Mouse (Mus musculus): ENCODE data around the gene Elmo1. TPM values are rescaled to one million over a fixed set of nuclear protein-coding genes. Genes with fewer than 3 reads are reported as not detected.

Elmo1 gene
- polyA plus RNA-seq, 1 experiment from 2014 or later, result 37.1 TPM

DNA sequence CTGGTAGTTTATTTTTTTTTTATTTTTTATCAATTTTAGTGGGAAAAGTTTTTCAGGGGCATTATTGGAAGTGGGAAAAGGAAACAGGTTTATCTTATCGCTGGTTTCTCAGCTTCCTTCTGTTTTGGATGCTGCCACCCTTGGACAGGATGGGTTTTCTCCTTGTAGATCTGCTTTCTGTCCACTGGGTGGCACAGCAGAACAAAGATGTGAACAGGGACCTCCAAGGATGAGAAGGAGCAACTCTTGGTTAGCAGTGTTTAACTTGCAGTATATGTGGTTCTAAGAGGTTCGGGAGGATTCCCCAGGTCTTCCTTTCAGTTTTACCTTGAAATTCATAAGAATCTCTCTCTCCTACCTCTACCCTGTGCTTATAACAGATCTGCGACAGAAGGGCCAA is 209.0 kb downstream of the Elmo1 start:
- no peaks in the 10 kb centered on the region for H3K9me3 ChIP-seq
- ATAC-seq (ENCODE audit: borderline replicate concordance, extremely low read depth, low FRiP score, low TSS enrichment), result no peak
- no peak overlapping the region for H3K4me3 ChIP-seq
- no peaks in the 10 kb centered on the region for H3K27me3 ChIP-seq
- no peaks in the 10 kb centered on the region for H3K36me3 ChIP-seq
- H3K9ac ChIP-seq, result no peak overlapping the region
- 57% methylated on average over 3 of the region's 3 CpGs for WGBS
- no peak overlapping the region for H3K4me2 ChIP-seq
- no peak overlapping the region for H3K27ac ChIP-seq
- no peaks in the 10 kb centered on the region for H3K4me1 ChIP-seq

DNA sequence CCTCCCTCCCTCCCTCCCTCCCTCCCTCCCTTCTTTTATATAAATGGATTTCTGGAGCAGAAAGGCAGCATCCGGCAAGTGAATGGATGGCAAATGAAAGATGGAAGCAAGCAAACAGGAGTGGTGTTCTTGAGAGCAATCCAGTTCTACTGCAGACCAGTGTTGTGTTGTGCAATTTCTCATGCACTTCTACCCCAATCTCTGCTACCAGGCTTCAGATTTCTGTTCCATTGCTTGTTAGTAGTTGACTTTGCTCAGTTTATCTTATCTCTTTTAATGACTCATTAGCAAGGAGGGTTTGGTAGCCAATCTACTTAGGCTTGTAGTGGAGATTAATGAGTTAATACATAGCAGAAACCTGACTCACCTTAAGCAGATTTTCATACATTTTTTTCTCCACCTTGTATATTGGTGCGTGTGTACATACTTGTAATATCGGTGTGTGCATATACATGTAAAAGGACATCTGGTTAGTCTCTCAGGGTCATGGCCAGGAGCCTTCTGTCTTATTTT is 209.7 kb downstream of the Elmo1 start:
- ATAC-seq (ENCODE audit: borderline replicate concordance, extremely low read depth, low FRiP score, low TSS enrichment), result no peak
- H3K27me3 ChIP-seq, result no peaks in the 10 kb centered on the region
- no peaks in the 10 kb centered on the region for H3K4me1 ChIP-seq
- no peak overlapping the region for H3K9ac ChIP-seq
- no peaks in the 10 kb centered on the region for H3K9me3 ChIP-seq
- H3K4me3 ChIP-seq, result no peak overlapping the region
- WGBS, result 94% methylated on average over 3 of the region's 3 CpGs
- H3K36me3 ChIP-seq, result no peaks in the 10 kb centered on the region
- no peak overlapping the region for H3K27ac ChIP-seq
- no peak overlapping the region for H3K4me2 ChIP-seq

DNA sequence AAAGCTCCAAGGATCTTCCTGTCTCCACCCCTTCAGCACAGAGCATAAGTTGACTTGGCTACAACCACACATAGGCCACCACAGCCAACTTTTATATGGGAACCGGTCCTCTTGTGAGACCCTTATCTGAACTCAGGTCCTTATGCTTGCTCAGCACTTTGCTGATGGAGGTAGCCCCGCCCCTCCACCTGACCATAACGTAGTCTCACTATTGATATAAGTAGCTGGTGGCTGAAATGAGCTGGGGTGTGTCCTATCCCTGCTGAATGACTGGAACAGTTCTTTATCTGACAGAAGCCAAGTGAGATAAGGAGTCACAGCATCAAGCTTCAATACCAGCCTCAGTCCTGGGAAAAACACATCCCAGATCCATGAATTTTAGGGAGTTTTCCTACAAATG is 210.2 kb downstream of the Elmo1 start:
- Histone ChIP-seq H3K9ac (no peak overlapping the region), H3K27ac (no peak overlapping the region), H3K36me3 (no peaks in the 10 kb centered on the region), H3K4me1 (no peaks in the 10 kb centered on the region), H3K9me3 (no peaks in the 10 kb centered on the region), H3K4me2 (no peak overlapping the region), H3K27me3 (no peaks in the 10 kb centered on the region), H3K4me3 (no peak overlapping the region)
- WGBS, result 65% methylated on average over 3 of the region's 3 CpGs
- ATAC-seq (ENCODE audit: borderline replicate concordance, extremely low read depth, low FRiP score, low TSS enrichment), result no peak

DNA sequence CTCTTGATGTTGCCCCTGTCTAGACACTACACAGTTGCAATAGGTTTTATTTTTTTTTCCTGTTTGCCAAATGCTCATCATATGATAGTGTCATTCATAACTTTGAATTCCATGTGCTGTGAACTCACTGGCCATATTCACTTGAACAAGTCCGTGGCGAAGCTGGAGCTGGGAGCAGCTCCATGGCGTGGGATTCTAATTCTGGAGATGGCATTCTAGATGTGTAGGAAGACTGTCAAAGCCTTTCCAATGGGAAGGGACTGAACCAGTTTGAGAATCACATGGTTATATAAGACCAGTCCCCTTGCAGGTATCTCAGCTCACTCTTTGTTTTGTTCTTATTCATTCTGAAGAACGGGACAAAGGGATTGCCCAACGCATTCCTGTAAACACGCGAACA is 211.4 kb downstream of the Elmo1 start:
- Histone ChIP-seq H3K27ac (no peak overlapping the region), H3K9me3 (no peaks in the 10 kb centered on the region), H3K4me2 (no peak overlapping the region), H3K9ac (no peak overlapping the region), H3K4me3 (no peak overlapping the region), H3K4me1 (no peaks in the 10 kb centered on the region), H3K36me3 (no peaks in the 10 kb centered on the region), H3K27me3 (no peaks in the 10 kb centered on the region)
- WGBS, result 87% methylated on average over 7 of the region's 7 CpGs
- no peak for ATAC-seq (ENCODE audit: borderline replicate concordance, extremely low read depth, low FRiP score, low TSS enrichment)

DNA sequence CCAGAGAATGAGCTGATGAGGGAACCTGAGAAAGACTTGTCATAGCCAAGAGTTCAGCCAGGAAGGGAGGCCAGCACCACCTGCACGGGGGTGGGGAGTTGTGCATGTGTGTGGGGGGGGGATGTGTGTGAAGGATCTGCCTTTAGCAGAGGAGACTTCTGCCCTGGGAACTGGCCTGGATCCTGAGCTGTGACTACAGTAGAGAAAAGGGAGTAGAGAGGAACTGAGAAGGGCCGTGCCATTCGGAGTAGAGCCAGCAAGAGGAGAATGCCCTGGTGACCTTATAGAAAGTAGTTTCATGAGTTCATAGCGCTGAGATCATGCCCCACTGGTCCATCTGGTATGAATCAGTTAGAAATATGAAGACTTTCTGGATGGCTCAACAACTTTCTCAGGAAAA is 215.2 kb downstream of the Elmo1 start:
- no peak for ATAC-seq (ENCODE audit: borderline replicate concordance, extremely low read depth, low FRiP score, low TSS enrichment)
- Histone ChIP-seq H3K4me3 (no peak overlapping the region), H3K36me3 (no peaks in the 10 kb centered on the region), H3K27ac (no peak overlapping the region), H3K4me2 (no peak overlapping the region), H3K4me1 (no peaks in the 10 kb centered on the region), H3K9ac (no peak overlapping the region), H3K27me3 (no peaks in the 10 kb centered on the region), H3K9me3 (no peaks in the 10 kb centered on the region)
- 79% methylated on average over 4 of the region's 4 CpGs for WGBS

DNA sequence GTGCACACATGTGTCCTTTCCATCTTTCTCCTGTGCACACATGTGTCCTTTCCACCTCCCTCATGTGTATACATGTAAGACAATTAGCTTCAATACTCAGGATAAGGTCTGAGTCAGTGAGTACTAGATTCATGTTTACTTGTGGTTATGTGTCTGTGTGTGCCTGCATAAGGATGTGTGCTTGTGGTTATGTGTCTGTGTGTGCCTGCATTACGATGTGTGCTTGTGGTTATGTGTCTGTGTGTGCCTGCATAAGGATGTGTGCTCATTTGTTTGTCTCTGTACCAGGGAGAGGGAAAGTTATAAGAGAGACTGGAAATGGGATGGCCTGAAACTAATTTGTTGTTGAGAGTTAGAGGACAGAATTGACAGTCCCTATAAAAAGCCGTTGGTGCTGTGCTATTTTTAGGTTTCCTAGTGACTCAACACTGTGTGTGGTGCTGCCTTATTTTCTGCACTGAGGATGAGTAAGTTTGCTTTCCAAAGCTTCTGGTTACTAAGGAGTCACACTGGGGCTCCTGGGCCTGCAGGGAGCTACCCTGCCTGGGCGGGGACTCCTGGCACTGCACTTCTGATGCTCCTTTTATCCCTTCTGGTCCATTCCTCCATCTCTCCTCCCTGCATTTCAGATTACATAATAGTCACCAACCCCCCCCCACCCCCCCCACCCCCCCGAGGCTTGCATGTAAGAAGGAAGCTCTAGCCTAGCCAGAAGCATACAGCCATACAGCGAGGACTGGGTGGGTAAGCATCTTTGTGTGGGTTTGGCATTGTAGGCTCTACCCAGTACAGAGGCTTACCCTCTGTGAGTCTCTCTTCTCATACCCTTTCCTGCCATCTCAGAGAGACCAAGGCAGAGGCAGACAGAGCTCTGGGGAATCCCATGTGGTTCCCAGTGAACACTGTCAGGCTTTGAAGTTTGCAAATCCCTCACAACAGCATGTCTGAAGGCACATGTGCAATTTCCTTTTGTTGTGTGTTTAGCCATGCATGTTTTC is 216.1 kb downstream of the Elmo1 start:
- no peak for ATAC-seq (ENCODE audit: borderline replicate concordance, extremely low read depth, low FRiP score, low TSS enrichment)
- Histone ChIP-seq H3K4me3 (no peak overlapping the region), H3K9me3 (no peaks in the 10 kb centered on the region), H3K4me2 (no peak overlapping the region), H3K27ac (no peak overlapping the region), H3K27me3 (no peaks in the 10 kb centered on the region), H3K9ac (no peak overlapping the region), H3K4me1 (no peaks in the 10 kb centered on the region), H3K36me3 (no peaks in the 10 kb centered on the region)
- WGBS, result 65% methylated on average over 5 of the region's 5 CpGs

DNA sequence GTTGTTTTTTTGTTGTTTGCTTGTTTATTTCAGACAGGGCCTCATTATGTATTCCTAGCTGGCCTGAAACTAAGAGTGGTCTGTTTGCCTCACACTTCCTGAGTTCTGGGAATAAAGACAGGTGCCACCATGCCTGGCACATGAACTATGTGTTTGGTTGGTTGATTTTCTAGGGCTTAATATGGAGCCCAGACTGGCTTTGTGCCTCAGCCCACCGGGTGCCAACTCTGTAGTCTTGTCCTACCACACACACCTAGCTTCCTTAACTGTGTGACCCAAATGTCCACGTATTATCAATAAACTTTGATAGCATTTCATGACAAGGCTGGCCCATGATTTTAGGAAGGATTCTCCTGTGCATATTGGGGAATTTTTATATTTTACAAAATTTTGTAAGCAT is 217.0 kb downstream of the Elmo1 start:
- H3K36me3 ChIP-seq, result no peaks in the 10 kb centered on the region
- no peak overlapping the region for H3K4me3 ChIP-seq
- no peaks in the 10 kb centered on the region for H3K4me1 ChIP-seq
- no peak for ATAC-seq (ENCODE audit: borderline replicate concordance, extremely low read depth, low FRiP score, low TSS enrichment)
- no peaks in the 10 kb centered on the region for H3K27me3 ChIP-seq
- no peak overlapping the region for H3K4me2 ChIP-seq
- no peaks in the 10 kb centered on the region for H3K9me3 ChIP-seq
- 88% methylated on average over 2 of the region's 2 CpGs for WGBS
- H3K27ac ChIP-seq, result no peak overlapping the region
- H3K9ac ChIP-seq, result no peak overlapping the region

DNA sequence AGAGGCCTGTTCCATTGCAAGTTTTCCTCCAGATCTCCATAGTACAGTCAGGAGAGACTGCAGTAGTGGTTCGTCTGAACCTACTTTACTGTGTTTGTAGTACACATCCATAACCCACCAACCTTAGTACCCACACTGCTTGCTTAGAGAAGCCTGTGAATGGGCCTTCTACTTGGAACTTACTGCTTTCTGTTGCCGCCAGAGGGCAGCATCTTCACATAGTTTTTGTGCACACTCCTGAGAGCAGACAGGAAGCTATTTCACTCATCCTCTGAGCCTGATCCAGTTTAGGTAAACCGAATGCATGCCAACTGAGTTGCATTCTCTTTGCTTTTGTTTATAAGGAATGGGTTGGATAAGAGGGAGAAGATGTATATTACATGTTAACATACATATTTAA is 221.2 kb downstream of the Elmo1 start:
- no peak overlapping the region for H3K9ac ChIP-seq
- WGBS, result 11% methylated on average over 3 of the region's 3 CpGs
- no peaks in the 10 kb centered on the region for H3K36me3 ChIP-seq
- no peak overlapping the region for H3K4me2 ChIP-seq
- no peaks in the 10 kb centered on the region for H3K27me3 ChIP-seq
- H3K4me3 ChIP-seq, result no peak overlapping the region
- H3K9me3 ChIP-seq, result no peaks in the 10 kb centered on the region
- ATAC-seq (ENCODE audit: borderline replicate concordance, extremely low read depth, low FRiP score, low TSS enrichment), result no peak
- H3K4me1 ChIP-seq, result no peaks in the 10 kb centered on the region
- H3K27ac ChIP-seq, result no peak overlapping the region

DNA sequence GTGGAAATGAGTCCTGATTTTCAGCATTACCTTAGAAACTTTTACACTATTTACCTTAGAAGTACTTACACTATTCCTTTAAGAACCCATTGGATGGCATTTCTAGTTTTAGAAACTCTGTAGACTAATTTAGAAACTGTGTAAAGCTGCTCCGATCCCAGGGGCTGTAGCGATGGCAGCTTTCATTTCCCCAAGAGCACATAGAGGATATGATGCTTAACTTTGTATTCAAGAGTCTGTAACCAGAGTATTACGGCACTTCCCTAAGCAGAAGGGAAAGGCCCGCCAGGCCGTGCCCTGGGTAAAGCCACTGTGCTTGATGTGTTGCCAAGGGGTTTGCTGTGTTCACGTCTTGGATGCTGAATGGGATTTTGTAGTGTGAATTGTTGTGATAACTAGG is 222.9 kb downstream of the Elmo1 start:
- no peaks in the 10 kb centered on the region for H3K4me1 ChIP-seq
- H3K9ac ChIP-seq, result no peak overlapping the region
- H3K36me3 ChIP-seq, result no peaks in the 10 kb centered on the region
- H3K4me2 ChIP-seq, result no peak overlapping the region
- no peak overlapping the region for H3K4me3 ChIP-seq
- H3K27me3 ChIP-seq, result no peaks in the 10 kb centered on the region
- H3K9me3 ChIP-seq, result no peaks in the 10 kb centered on the region
- H3K27ac ChIP-seq, result no peak overlapping the region
- ATAC-seq (ENCODE audit: borderline replicate concordance, extremely low read depth, low FRiP score, low TSS enrichment), result no peak
- 81% methylated on average over 6 of the region's 6 CpGs for WGBS

DNA sequence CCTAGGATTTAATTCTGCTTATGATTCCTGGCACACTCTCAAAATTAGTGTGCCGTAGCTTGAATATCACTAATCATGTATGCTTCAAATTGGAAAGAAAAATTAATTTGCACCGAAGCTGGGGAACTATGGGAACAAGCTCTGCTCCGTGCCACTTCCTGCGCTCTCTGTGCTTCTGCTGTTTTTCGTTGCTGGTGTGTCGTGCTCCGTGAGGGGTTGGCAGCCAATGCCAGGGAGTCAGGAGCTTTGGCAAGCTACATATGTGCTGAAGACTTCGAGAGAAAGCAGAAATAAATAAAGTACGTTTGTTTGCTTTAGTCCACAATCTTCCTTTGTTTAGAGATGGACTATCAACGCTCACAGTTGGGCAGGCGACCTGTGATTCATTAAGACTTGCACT is 225.7 kb downstream of the Elmo1 start:
- H3K4me3 ChIP-seq, result no peak overlapping the region
- no peaks in the 10 kb centered on the region for H3K4me1 ChIP-seq
- H3K9ac ChIP-seq, result no peak overlapping the region
- H3K27ac ChIP-seq, result no peak overlapping the region
- no peaks in the 10 kb centered on the region for H3K36me3 ChIP-seq
- H3K27me3 ChIP-seq, result no peaks in the 10 kb centered on the region
- no peak for ATAC-seq (ENCODE audit: borderline replicate concordance, extremely low read depth, low FRiP score, low TSS enrichment)
- H3K4me2 ChIP-seq, result no peak overlapping the region
- no peaks in the 10 kb centered on the region for H3K9me3 ChIP-seq
- WGBS, result 72% methylated on average over 11 of the region's 11 CpGs

DNA sequence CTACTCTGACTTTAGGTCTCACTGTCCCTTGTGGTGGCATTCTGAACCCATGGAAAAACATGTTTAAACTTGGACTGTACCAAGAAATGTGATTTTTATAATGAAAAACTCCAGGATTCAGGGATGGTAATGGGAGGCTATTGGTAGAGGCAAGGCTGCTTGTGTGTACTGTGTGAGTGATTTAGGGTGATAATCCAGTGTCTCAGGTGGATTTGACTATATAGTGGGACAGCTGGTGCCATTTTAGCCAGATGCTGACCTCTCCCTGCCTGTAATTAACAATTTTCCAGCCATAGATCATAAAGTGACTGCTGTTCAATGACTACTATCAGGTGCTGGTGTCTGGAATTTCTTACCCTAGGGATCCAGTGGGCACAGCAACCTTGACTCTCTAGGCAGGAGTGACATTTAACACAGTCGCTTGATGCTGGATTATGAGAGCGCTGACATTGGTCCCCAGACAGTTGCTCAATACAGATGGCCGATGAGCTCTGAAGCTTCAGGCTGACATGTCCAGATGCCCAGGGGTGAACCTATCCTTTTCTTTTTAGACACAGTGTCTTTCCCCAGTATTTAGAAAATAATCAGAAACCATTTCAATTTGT is 228.3 kb downstream of the Elmo1 start:
- H3K4me2 ChIP-seq, result no peak overlapping the region
- ATAC-seq (ENCODE audit: borderline replicate concordance, extremely low read depth, low FRiP score, low TSS enrichment), result no peak

DNA sequence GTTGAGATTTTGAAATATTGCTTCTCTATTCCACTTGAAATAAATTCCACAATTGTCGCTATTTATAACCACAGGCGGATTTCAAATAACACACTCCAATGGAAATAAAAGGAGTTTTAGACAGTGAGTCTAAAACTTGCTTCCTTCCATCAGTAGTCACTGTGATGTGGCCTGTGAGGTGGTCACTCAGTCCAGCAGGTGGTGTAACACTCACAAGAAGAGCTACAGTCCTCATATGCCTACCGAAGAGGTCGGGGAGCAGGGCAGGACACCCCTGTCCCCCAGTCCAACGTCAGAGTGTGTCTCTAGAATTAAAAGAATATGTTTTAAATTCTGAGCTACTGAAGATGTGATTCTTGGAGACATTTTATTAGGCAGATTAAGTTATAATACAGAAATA is 229.8 kb downstream of the Elmo1 start:
- Histone ChIP-seq H3K4me1 (no peaks in the 10 kb centered on the region), H3K4me3 (no peak overlapping the region), H3K4me2 (no peak overlapping the region), H3K9ac (no peak overlapping the region), H3K36me3 (no peaks in the 10 kb centered on the region), H3K27me3 (no peaks in the 10 kb centered on the region), H3K9me3 (no peaks in the 10 kb centered on the region), H3K27ac (no peak overlapping the region)
- 66% methylated on average over 5 of the region's 5 CpGs for WGBS
- no peak for ATAC-seq (ENCODE audit: borderline replicate concordance, extremely low read depth, low FRiP score, low TSS enrichment)

More for the DNA sequence above, 228.3 kb downstream of the Elmo1 start:
- Histone ChIP-seq H3K27me3 (no peaks in the 10 kb centered on the region), H3K9ac (no peak overlapping the region), H3K27ac (no peak overlapping the region), H3K4me3 (no peak overlapping the region), H3K36me3 (no peaks in the 10 kb centered on the region), H3K9me3 (no peaks in the 10 kb centered on the region), H3K4me1 (no peaks in the 10 kb centered on the region)
- 90% methylated on average over 3 of the region's 3 CpGs for WGBS
